Mouse (Mus musculus) thymus, postnatal 0 days (tissue): ENCODE results near the gene Garnl3. TPM values are rescaled to one million over a fixed set of nuclear protein-coding genes. Genes with fewer than 3 reads are reported as not detected.
"Not testable (repeated sequence)": the region's sequence is repeated elsewhere in the genome, so short reads cannot be mapped to it uniquely, and the experiment has no call there.

Experiments
- DNase-seq: peaks from one replicate; pipeline ENCODE4 v3.0.0-alpha.2; 2015; ENCODE audit warnings: low spot score
- polyA plus RNA-seq: library from polyadenylated mRNA; unstranded; fragments of >200 nt; fragmentation: Nextera tagmentation; extraction: Ambion mirVana; gene quantifications from 2 replicates; pipeline ENCODE4 v1.2.1, GENCODE M21; 2015

Garnl3 gene
- polyA plus RNA-seq, 1 experiment from 2014 or later, result 1.0 TPM

DNA sequence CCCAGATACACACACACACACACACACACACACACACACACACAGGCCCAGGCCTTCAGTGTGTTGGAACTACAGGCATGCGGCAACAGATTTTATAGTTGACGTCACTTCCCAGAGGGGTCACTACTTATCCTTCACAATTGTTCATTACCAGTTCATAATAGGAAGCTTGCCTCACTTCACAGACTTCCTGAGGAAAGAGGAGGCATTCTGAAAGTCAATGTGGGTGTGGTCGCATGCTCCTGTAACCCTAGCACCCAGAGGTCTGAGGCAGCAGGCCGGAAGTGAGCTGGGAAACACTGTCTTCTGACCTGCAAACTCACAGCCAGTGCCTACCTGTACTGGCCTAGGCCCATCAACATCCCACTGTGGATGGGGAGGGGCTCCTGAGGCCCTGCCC lies 106.4 kb downstream of the Garnl3 start:
- no peak for DNase-seq

DNA sequence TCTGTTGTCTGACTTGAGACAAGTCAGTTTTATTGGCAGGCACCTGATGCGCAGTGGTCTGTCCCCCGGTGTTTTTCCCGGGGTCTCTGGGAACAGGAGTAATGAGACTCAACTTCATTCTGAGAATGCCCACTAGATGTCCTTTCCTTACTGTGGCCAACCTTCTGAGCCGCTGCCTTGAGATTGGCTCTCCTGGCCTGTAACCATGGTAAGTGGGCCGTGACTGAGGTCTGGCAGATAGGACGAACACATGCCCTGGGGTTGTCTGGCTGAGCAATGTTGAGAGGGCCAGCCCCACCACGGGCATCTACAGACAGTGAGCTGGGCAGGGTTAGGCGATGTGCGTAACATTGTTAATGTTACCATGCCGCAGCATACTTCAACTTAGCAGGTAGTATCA lies 106.9 kb downstream of the Garnl3 start:
- no peak for DNase-seq

DNA sequence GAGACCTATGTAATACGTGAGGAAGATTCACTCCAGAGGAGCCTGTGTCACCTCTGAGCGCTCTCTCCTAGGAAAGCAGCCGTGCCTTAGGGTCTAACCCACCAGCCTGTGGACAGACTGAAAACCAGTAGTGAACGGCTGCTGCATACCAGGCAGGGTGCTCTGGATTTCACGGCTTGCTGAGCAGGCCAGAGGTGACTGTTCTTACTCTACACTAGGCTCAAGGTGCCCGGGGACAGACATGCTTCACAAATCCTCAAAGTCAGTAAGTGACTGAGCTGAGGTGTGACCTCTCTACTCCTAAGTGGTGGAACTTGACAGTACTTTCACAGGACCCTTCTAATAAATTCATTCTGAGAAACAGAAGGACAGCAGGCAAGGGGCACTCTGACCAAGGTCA lies 108.6 kb downstream of the Garnl3 start:
- no peak for DNase-seq

DNA sequence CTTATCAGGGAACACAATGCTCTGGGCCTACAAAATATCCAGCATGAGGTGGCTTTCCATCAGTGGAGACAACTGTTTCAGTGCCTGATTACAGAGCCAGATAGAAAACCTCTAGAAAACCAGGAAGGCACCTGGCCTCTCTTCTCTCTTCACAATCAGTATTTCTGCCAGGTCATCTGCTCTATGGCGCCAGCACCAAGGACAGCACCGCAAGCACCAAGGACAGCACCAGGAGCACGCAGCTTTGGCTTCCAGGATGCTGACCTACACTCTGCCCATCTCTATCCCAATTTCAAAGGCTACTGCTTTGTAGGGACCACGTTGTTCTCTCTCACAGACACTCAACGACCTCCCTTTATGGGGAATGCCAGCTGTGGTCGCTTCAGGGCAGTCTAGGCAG lies 113.4 kb downstream of the Garnl3 start:
- DNase-seq, result peak; percentile 49

DNA sequence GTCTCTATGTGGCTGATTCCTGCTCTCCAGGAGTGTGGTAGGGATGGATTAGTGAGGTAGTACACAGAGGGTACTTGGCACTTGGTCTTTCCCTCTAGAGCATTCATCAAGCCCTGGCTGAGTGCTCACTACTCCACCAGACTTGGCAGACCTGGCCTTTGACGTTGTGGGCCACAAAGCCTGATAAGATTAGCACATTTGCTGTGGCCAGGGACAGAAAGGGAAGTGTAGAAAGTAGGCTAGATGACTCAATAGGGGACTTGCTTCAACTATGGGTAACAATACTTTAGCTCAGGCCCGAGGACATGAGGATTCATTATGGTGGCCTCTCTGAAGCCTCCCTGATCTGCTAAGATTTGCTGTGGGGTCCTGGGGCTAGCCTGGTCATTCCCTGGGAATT lies 114.3 kb downstream of the Garnl3 start:
- DNase-seq, result no peak

DNA sequence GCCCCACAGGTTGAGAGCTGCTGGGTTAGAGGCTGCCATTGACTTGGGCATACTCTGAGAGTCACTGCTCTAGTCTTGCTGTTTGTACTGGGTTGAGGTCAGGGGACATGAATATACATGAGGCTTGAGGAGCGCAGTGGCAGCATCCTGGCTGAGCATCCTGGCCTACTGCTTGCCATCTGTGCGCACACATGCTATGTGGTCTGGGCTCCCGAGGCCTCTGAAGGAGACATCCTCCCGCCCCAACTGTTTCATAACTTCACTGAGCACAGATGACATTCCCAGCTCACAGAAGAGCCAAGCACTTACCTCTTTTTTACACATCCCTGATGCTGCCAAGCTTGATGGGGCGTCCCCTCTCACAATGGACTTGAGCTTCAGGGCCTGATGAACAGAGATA lies 116.6 kb downstream of the Garnl3 start:
- DNase-seq, result no peak

- DNase-seq, result not testable (repeated sequence)
Measured at GRCm38 (mm10) chr2:33009055-33009454, 122.4 kb downstream of the Garnl3 start.

DNA sequence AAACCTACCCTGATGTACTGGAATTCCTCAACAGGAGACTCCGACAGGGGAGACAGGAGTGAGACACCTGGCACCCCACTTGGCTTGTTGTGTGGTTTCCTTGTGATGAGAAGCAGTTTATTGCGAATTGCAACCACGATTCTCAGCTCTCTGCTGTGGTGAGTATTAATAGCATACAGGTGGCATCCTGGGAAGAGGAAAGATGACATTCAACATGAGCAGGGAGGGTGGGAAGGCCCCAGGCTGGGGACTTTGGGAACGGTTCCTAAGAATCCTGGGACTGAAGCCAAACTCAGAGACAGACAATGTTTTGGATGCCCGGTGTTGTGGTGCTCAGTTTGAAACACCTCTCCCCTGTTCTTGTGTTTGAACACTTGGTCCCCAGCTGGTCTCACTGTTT lies 126.4 kb downstream of the Garnl3 start:
- no peak for DNase-seq

DNA sequence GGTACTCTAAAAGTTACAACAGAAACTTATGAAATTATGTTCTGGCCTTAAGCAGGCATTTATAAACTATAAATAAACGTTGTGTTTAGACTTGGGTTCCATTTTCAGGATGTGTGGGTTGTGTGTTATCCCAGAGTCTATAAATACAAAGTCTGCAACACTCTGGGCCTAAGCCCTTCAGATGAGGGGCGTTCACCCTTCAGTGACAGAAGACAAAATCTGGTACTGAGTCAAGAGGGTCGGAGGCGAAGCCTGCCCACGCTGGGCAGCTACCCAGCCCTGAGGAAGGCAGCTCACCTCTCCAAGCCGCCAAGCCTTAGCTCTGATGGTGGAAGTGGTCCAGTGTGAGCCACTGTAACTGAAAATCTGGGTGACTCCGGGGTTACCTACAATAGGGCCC lies 129.3 kb downstream of the Garnl3 start:
- no peak for DNase-seq

DNA sequence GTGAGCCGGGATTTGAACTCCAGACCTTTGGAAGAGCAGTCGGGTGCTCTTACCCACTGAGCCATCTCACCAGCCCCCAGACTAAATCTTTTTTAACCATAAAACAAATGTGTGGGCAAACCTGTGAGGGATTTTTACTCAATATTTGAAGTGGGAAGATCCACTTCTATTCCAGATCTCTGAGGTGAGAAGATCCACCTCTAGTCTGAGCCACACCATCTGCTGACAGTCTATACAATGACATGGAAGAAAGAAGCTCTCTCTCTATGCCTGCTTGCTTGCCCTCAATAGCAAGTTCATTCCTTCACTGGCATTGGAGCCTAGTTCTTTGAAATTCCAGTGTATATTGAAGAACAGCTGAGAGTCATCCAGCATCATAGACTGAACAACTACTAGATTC lies 131.7 kb downstream of the Garnl3 start:
- no peak for DNase-seq

DNA sequence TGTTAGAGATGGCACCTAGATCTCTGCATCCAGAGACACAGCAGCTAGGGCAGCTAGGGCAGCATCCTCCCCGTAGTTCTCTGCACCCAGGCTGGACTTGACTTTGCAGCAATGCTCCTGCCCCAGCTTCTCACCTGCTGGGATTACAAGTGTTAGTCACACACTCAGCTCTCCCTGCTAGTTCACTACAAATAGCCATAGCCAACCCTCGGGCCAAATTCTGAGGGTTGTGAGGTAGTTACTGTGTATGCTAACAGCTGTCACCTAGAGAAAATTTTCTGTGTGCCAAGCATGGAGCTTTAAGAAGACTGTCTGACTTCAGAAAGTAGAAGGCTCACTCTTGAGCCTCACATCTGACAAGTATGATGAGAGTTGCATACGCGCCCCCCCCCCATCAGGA lies 133.7 kb downstream of the Garnl3 start:
- no peak for DNase-seq

DNA sequence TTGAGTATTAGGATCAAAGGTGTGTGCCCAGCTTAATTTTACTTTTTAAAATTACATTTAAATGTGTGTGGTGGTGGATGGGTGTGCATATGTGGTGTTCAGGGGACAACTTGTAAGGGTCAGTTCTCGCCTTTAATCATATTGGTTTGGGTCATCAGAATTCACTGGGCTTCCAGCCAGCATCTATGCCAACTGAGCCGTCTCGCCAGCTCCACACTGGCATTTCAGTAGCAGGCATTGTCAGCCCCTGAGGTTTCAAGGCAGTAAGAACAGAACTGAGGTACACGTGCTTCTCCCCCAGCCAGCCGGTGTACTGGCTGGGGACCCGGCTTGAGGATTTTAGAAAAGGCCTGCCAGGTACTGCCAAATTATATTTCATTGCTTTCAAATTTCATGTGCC lies 134.4 kb downstream of the Garnl3 start:
- DNase-seq, result no peak

DNA sequence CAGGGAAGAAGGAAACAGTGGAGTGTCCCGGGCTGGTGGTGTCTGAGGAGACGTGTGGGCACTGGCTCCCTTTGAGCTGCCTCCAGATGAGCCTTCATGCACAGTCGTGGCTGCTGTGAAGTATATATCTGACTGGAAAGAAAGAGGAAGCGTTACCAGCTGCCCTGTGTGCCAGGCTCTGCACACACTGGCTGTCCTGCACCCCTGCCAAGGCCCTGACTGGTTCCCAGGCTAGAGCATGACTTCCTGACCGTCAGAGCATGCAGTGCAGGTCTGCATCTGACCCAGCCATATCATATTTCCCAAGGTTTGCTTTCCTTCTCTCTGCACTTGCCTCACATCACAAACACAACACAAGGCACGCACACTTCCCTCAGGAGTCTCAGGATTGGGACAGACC lies 139.3 kb downstream of the Garnl3 start:
- no peak for DNase-seq

GRCm38 (mm10) chr2:32990167-32990832 lies 141.2 kb downstream of the Garnl3 start:
- peak; percentile 54 for DNase-seq

DNA sequence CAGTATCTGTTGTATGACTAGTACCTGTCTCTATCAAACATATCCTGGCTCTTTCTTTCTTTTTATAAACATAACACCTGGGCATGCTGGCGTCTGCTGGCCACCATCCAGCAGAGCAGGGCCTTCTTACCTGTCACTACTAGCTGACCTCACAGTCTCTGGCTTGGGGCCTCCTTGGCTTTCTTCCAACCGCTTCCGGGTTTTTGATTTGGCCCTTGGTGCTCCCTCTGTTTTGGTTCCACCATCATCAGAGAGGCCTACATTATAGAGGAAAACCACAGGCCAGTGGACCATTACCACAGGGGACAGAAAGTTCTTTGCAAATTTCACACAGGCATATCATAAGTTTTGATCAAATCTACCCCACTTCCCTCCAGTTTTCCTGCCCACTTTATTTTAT lies 142.1 kb downstream of the Garnl3 start:
- DNase-seq, result no peak

DNA sequence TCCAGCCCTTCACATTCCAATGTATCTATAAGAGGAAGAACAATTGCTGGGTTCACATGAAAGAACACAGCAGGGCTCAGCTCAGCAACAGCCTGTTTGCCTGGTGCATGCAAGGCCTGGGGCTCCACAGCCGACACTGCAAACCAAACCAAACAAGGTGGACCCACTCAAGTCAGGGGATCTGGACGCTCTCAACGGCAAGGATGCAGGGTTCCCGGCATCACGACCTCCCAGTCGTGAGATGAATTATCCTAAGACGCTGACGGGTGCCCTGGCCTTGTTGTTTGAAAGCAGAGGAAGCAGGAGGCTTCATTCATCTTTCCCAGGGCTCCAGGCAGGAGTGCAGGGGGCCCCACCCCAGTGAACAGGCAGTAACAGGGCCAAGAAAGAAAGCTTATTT lies 145.6 kb downstream of the Garnl3 start:
- DNase-seq, result no peak

DNA sequence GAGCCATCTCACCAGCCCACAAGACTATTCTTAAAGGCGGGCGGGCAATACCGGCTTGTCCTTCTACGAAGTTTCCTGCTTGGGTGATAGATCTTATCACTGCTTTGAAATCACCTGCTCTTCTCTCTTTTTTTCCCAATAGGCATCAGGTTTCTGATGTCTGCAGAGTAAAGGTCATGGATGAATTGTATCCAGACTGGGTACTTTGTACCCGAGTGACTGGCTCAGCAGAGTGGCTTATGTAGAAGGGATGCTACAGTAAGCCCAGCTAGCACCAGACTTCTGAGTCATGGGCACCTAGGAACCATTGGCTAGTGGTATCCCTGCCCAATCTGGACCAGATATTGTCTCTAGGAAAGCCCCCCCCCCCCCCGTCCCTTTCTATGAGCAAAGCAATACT lies 147.8 kb downstream of the Garnl3 start:
- DNase-seq, result no peak

- no peak for DNase-seq
Measured at GRCm38 (mm10) chr2:32982700-32983099, 148.8 kb downstream of the Garnl3 start.

GRCm38 (mm10) chr2:32981725-32982271 lies 149.7 kb downstream of the Garnl3 start, which contains the start of gene Slc2a8:
Gene Slc2a8 (minus strand): TSS chr2:32982083.
- DNase-seq, result peak; percentile 78

- no peak for DNase-seq
Measured at GRCm38 (mm10) chr2:32981281-32981680, 150.2 kb downstream of the Garnl3 start.

- DNase-seq, result no peak
Measured at GRCm38 (mm10) chr2:32979675-32980074, 151.8 kb downstream of the Garnl3 start.

DNA sequence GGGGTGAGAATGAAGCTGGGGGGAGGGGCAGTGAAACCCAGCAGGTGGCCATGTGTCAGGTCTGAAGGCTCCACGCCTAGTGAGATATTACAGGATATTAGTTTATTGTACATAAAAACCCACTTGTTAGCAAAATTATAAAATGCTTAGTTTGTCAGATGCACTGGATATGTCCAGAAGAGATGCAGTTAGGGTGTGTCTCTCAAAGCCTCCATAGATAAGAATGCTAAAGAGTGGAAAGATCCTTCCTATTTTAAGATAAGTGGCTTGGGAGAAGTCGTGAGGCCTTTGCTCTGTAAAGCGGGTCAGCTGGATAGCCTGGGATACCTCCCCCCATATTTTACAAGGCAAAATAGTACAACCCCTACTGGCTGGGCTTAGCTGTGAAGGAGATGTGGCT lies 152.8 kb downstream of the Garnl3 start:
- no peak for DNase-seq

DNA sequence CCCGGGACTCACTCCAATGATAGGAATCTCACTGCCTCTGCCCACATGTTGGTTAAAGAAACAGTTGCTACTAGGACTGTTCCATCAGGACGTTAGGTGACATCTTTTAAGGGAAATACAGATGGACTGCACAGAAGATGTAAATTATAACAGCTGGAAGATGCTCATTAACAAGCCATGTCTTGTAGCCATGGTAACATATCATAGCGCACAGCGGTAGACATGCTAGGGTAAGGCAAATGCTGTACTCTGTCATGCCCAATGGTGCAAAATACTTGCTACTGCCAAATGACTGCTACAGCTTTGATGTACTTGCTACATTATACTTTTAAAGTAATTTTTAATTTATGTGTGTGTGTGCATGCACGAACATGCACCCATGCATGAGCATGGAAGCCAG lies 154.3 kb downstream of the Garnl3 start:
- no peak for DNase-seq

DNA sequence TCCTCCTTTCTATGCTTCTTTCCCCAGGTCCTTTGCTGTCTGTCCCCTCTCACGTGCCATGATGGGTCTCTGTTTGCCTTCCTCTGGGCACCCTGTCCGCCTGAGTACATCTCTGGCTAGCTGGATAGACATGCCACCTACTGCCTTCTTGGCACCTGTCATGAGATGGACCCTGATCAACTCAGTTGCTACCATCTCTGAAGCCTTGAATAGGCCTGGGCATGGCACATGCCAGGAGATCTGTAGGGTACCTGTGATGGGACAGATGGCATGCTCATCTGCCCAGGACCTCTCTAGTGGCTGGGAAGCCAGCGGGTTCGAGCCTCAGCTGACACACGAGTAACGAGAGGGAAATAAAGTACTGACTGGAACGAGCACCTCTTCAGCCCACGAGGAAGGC lies 157.2 kb downstream of the Garnl3 start:
- no peak for DNase-seq
